Mouse (Mus musculus) CH12.LX (cell line): ENCODE measurements at regions not wholly inside any gene's neighbourhood (a gene's known extent, or its start where the extent isn't known, plus 50 kb on each side); places are given as distances from the start of the nearest gene placed in this dataset.

Source experiments
- DNase-seq: peaks from one replicate; pipeline ENCODE4 v3.0.0-alpha.2; 2013; ENCODE audit errors: extremely low read depth
- H3K27ac ChIP-seq: 2 replicates; pipeline ENCODE4 v1.5.1; 2012; ENCODE audit warnings: low read depth, mild to moderate bottlenecking, control low read depth, moderate library complexity; ENCODE audit not compliant: insufficient read depth
- H3K27me3 ChIP-seq: replicated peaks from 2 replicates; pipeline ENCODE3; 2012; ENCODE audit warnings: inconsistent platforms
- H3K36me3 ChIP-seq, 2 experiments: replicated peaks in 1 of 2; 2 replicates each; pipeline versions ENCODE3 to v1.6.1; 2012; ENCODE audit warnings: inconsistent platforms in 1 of 2, low read length in 1 of 2, mild to moderate bottlenecking in 1 of 2, mixed read lengths in 1 of 2, moderate library complexity in 1 of 2; ENCODE audit not compliant: control insufficient read depth in 1 of 2, insufficient read depth in 1 of 2
- H3K4me1 ChIP-seq, 2 experiments: 2 replicates each; pipeline ENCODE4 v1.6.1; 2012; ENCODE audit warnings: inconsistent platforms in 1 of 2, moderate library complexity in 1 of 2; ENCODE audit not compliant: insufficient read depth in 2 of 2, control insufficient read depth in 1 of 2
- H3K4me2 ChIP-seq: 2 replicates; pipeline ENCODE4 v1.6.1; 2012; ENCODE audit warnings: low read depth, mild to moderate bottlenecking, control low read depth; ENCODE audit not compliant: poor library complexity, insufficient read depth, severe bottlenecking
- H3K4me3 ChIP-seq, 3 experiments: fragments of 150-350 bp in 1 of 3; sonication (generic) in 1 of 3; replicated peaks in 1 of 3; 2 replicates each; pipeline versions ENCODE3 to v1.5.1; 2011 to 2012; ENCODE audit warnings: low read depth in 2 of 3, low read length in 2 of 3, mild to moderate bottlenecking in 2 of 3, moderate library complexity in 2 of 3, control low read depth in 1 of 3, improper control_type of control experiment in 1 of 3, inconsistent platforms in 1 of 3, mixed read lengths in 1 of 3; ENCODE audit not compliant: poor library complexity in 1 of 3
- H3K79me2 ChIP-seq: replicated peaks from 2 replicates; pipeline ENCODE4 v1.6.1; 2012; ENCODE audit warnings: mild to moderate bottlenecking, moderate library complexity; ENCODE audit not compliant: control insufficient read depth, poor library complexity, insufficient read depth, severe bottlenecking; ENCODE audit errors: extremely low read depth
- H3K9ac ChIP-seq: 2 replicates; pipeline ENCODE4 v1.6.1; 2012; ENCODE audit warnings: low read depth, mild to moderate bottlenecking, control low read depth, moderate library complexity; ENCODE audit not compliant: insufficient read depth
- H3K9me3 ChIP-seq: replicated peaks from 2 replicates; pipeline ENCODE3; 2012; ENCODE audit warnings: low read length, inconsistent platforms, mixed read lengths
- BHLHE40 ChIP-seq: IDR thresholded peaks from 2 replicates; pipeline ENCODE4 v1.6.1; 2011; ENCODE audit warnings: mild to moderate bottlenecking, low read depth, low read length, improper control_type of control experiment
- CHD1 ChIP-seq: IDR thresholded peaks from 2 replicates; pipeline ENCODE4 v1.6.1; 2012; ENCODE audit warnings: low read depth, low read length, improper control_type of control experiment, inconsistent platforms
- CHD2 ChIP-seq: IDR thresholded peaks from 2 replicates; pipeline ENCODE4 v1.6.1; 2011; ENCODE audit warnings: low read length, improper control_type of control experiment
- CTCF ChIP-seq, 2 experiments: IDR thresholded peaks in 1 of 2; conservative IDR thresholded peaks in 1 of 2; 2 replicates each; pipeline ENCODE4 v1.5.1; 2011 to 2012; ENCODE audit warnings: low read depth in 2 of 2, low read length in 2 of 2, improper control_type of control experiment in 1 of 2, inconsistent platforms in 1 of 2, mild to moderate bottlenecking in 1 of 2, moderate library complexity in 1 of 2
- E2F4 ChIP-seq: IDR thresholded peaks from 2 replicates; pipeline ENCODE4 v1.6.1; 2011; ENCODE audit warnings: low read depth, low read length, improper control_type of control experiment; ENCODE audit not compliant: insufficient replicate concordance
- ELF1 ChIP-seq: IDR thresholded peaks from 2 replicates; pipeline ENCODE4 v1.6.1; 2014; ENCODE audit warnings: low read depth, mild to moderate bottlenecking, inconsistent platforms, low read length, improper control_type of control experiment
- EP300 ChIP-seq: IDR thresholded peaks from 2 replicates; pipeline ENCODE4 v1.6.1; 2011; ENCODE audit warnings: low read length, improper control_type of control experiment
- GABPA ChIP-seq: IDR thresholded peaks from 2 replicates; pipeline ENCODE4 v1.6.1; 2012; ENCODE audit warnings: low read depth, low read length, improper control_type of control experiment, inconsistent platforms; ENCODE audit not compliant: insufficient replicate concordance
- HCFC1 ChIP-seq: IDR thresholded peaks from 2 replicates; pipeline ENCODE4 v1.6.1; 2012; ENCODE audit warnings: low read depth, mild to moderate bottlenecking, inconsistent platforms, low read length, improper control_type of control experiment
- KAT2A ChIP-seq: IDR thresholded peaks from 2 replicates; pipeline ENCODE4 v1.6.1; 2012; ENCODE audit warnings: low read length, improper control_type of control experiment, inconsistent platforms; ENCODE audit not compliant: insufficient replicate concordance
- MAFK ChIP-seq: IDR thresholded peaks from 2 replicates; pipeline ENCODE4 v1.6.1; 2011; ENCODE audit warnings: low read length, improper control_type of control experiment; ENCODE audit not compliant: insufficient replicate concordance
- MEF2A ChIP-seq: IDR thresholded peaks from 2 replicates; pipeline ENCODE4 v1.6.1; 2014; ENCODE audit warnings: low read depth, mild to moderate bottlenecking, inconsistent platforms, low read length, improper control_type of control experiment, borderline replicate concordance
- POLR2AphosphoS2 ChIP-seq: IDR thresholded peaks from 2 replicates; pipeline ENCODE4 v1.6.1; 2011; ENCODE audit warnings: low read depth, low read length, improper control_type of control experiment
- RAD21 ChIP-seq: IDR thresholded peaks from 2 replicates; pipeline ENCODE4 v1.6.1; 2011; ENCODE audit warnings: low read depth, mild to moderate bottlenecking, low read length, improper control_type of control experiment, moderate library complexity
- RCOR1 ChIP-seq: conservative IDR thresholded peaks from 2 replicates; pipeline ENCODE4 v1.6.1; 2012; ENCODE audit warnings: low read depth, mild to moderate bottlenecking, inconsistent platforms, low read length, improper control_type of control experiment
- SMC3 ChIP-seq: IDR thresholded peaks from 2 replicates; pipeline ENCODE4 v1.6.1; 2011; ENCODE audit warnings: low read depth, low read length, improper control_type of control experiment
- TBP ChIP-seq: conservative IDR thresholded peaks from 2 replicates; pipeline ENCODE4 v1.6.1; 2011; ENCODE audit warnings: low read depth, low read length, improper control_type of control experiment
- USF1 ChIP-seq: IDR thresholded peaks from 2 replicates; pipeline ENCODE4 v1.6.1; 2014; ENCODE audit warnings: low read depth, mild to moderate bottlenecking, inconsistent platforms, low read length, improper control_type of control experiment
- USF2 ChIP-seq: conservative IDR thresholded peaks from 2 replicates; pipeline ENCODE4 v1.6.1; 2011; ENCODE audit warnings: low read depth, low read length, improper control_type of control experiment
- ZC3H11A ChIP-seq: IDR thresholded peaks from 2 replicates; pipeline ENCODE4 v1.6.1; 2012; ENCODE audit warnings: low read depth, mild to moderate bottlenecking, inconsistent platforms, low read length, improper control_type of control experiment
- ZMIZ1 ChIP-seq: IDR thresholded peaks from 2 replicates; pipeline ENCODE4 v1.6.1; 2012; ENCODE audit warnings: low read depth, mild to moderate bottlenecking, inconsistent platforms, low read length, improper control_type of control experiment
- dilution Hi-C: fragments of 300-500 bp; cut with MboI; formaldehyde crosslinking; loops from 2 replicates; pipeline ENCODE4 v1.14.3; 2020; ENCODE audit warnings: low sequenced_read_pairs; ENCODE audit not compliant: extremely low pct_unique_long_range_greater_than_20kb, extremely low pct_ligation_motif_present
- in situ Hi-C: fragments of 300-500 bp; cut with MboI; formaldehyde crosslinking; loops from 3 replicates; pipeline ENCODE4 v1.14.3; 2019; ENCODE audit warnings: low sequenced_read_pairs, low pct_ligation_motif_present, low pct_unique_long_range_greater_than_20kb, mixed read lengths

DNA sequence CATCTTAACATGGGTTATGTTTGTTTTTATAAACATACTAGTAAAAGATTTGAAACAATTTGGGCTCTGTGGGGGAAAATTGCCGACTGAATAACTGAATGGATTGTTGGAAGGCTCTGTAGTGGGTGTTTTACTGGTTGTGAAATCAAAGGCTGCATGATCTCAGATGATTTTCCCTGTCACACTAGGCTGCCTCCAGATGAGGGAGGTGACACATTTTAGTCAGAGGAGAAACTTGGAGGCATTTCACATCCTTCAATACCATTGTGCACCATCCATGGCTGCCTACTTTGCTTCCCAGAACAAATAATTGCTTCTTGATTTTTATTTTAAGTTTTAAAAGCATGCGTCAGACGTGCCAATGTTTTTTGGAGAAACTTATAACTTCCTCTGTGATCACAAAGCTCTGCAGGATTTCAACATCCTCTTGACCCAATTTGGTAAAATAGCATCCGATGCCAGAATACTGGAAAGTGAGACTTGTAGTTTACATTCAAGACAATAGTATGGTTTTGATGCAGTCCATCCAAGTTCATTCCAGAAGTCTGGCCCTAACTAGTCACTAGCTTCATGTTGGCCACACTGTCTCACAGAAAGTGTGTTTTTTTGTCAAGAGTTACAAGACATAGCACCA is 163.0 kb upstream of the Mocs2 start:
- H3K36me3 ChIP-seq: no peaks in the 10 kb centered on the region
- H3K9ac ChIP-seq: no peak overlapping the region
- no peaks in the 10 kb centered on the region for H3K79me2 ChIP-seq
- DNase-seq: no peak
- no peaks in the 10 kb centered on the region for H3K27me3 ChIP-seq
- no peaks in the 10 kb centered on the region for H3K9me3 ChIP-seq
- no peak for TF ChIP-seq CHD2
- TF ChIP-seq GABPA: no peak
- TF ChIP-seq USF2: no peak
- no peak overlapping the region for H3K27ac ChIP-seq
- dilution Hi-C loops: no loop called here
- no peaks in the 10 kb centered on the region for H3K4me1 ChIP-seq
- in situ Hi-C loops: no loop called here
- no peak overlapping the region for H3K4me3 ChIP-seq
- H3K4me2 ChIP-seq: no peak overlapping the region

DNA sequence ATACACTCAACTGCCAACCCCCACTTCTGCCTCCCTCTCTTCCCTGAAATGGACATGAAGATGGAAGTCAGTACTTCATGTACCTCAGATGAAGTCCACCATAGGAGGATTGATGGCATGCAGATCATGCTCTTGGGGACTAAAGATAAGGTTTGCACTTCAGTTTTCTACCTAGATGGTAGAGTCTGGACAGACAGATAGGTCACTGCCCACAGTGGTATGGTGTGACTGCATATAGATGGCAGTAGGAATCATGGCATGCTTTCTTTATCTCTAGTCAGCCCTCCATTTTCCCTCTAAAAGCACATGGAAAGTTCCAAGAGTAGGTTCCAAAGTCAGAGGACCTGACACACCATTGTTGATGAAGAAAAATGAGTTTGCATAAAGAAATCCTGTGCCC is 145.6 kb upstream of the Mocs2 start:
- H3K27ac ChIP-seq: no peak overlapping the region
- H3K36me3 ChIP-seq: no peaks in the 10 kb centered on the region
- in situ Hi-C loops: no loop called here
- no peak overlapping the region for H3K9ac ChIP-seq
- DNase-seq: no peak
- H3K27me3 ChIP-seq: no peaks in the 10 kb centered on the region
- H3K9me3 ChIP-seq: no peaks in the 10 kb centered on the region
- dilution Hi-C loops: no loop called here
- H3K4me1 ChIP-seq: no peaks in the 10 kb centered on the region
- H3K4me3 ChIP-seq: no peak overlapping the region
- TF ChIP-seq MAFK (no peak), RCOR1 (no peak), RAD21 (no peak), GABPA (no peak), ELF1 (no peak), EP300 (no peak), TBP (no peak), USF1 (no peak), CHD1 (no peak), HCFC1 (no peak), USF2 (no peak), MEF2A (no peak), SMC3 (no peak), ZC3H11A (no peak), KAT2A (no peak), E2F4 (no peak), BHLHE40 (no peak), POLR2AphosphoS2 (no peak), CTCF (conservative IDR thresholded peaks at IDR 0.05 in 1 of 2, IDR thresholded peaks at IDR 0.05 in 1 of 2; ENCODE audit: low read depth in 2 of 2, low read length in 2 of 2) (no peak), ZMIZ1 (no peak)
- TF ChIP-seq, all 38 proteins: peak for 0
- H3K4me2 ChIP-seq: no peak overlapping the region
- H3K79me2 ChIP-seq: no peaks in the 10 kb centered on the region
